Mouse (Mus musculus): ENCODE results near the gene Lrrc4. TPM values are rescaled to one million over a fixed set of nuclear protein-coding genes. Genes with fewer than 3 reads are reported as not detected.

Lrrc4 gene
- polyA plus RNA-seq, 1 experiment from 2014 or later: 0.40 TPM

DNA sequence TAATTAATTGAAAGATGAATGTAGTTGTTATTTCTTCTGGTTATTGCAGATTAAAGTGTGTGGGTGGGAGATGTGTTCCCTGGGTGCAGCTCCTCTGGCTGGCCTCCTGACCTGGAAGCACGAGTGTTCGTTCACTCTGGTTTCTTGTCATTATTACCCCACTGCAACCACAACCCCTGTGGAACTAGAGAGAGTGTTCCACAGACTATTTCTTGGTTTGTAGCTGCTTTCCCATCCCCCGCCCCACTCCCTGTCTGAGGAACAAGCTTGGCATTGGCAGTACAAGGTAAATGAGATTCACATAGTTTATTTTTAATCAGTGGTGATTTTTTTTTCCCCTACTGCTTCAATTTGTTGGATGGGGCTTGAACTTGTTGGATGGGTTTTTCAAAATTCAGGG, 166.8 kb downstream of the Lrrc4 start:
- Histone ChIP-seq H3K4me3 (no peak overlapping the region), H3K4me1 (no peaks in the 10 kb centered on the region), H3K27me3 (replicated peaks) (no peaks in the 10 kb centered on the region), H3K27ac (replicated peaks) (no peak overlapping the region), H3K4me2 (no peak overlapping the region), H3K9ac (no peak overlapping the region), H3K9me3 (no peaks in the 10 kb centered on the region), H3K36me3 (peaks cover 18% of the 10 kb centered on the region)
- 89% methylated on average over 3 of the region's 3 CpGs for WGBS
- no peak for ATAC-seq (ENCODE audit: extremely low read depth, insufficient number of reproducible peaks, low FRiP score, low TSS enrichment)

GRCm38 (mm10) chr6:28663670-28664069, 167.9 kb downstream of the Lrrc4 start:
- H3K9ac ChIP-seq: no peak overlapping the region
- no peak overlapping the region for H3K4me3 ChIP-seq
- WGBS: 86% methylated on average over 5 of the region's 5 CpGs
- H3K4me2 ChIP-seq: no peak overlapping the region
- no peak for ATAC-seq (ENCODE audit: extremely low read depth, insufficient number of reproducible peaks, low FRiP score, low TSS enrichment)
- H3K36me3 ChIP-seq: peaks cover 8% of the 10 kb centered on the region
- no peak overlapping the region for H3K27ac ChIP-seq (replicated peaks)
- peaks cover 7% of the 10 kb centered on the region for H3K4me1 ChIP-seq
- no peaks in the 10 kb centered on the region for H3K27me3 ChIP-seq (replicated peaks)
- H3K9me3 ChIP-seq: no peaks in the 10 kb centered on the region

GRCm38 (mm10) chr6:28663004-28663403, 168.5 kb downstream of the Lrrc4 start:
- H3K4me2 ChIP-seq: no peak overlapping the region
- 87% methylated on average over 3 of the region's 3 CpGs for WGBS
- ATAC-seq (ENCODE audit: extremely low read depth, insufficient number of reproducible peaks, low FRiP score, low TSS enrichment): no peak

GRCm38 (mm10) chr6:28656511-28656910, 175.0 kb downstream of the Lrrc4 start:
- no peaks in the 10 kb centered on the region for H3K9me3 ChIP-seq
- no peak overlapping the region for H3K27ac ChIP-seq (replicated peaks)
- H3K36me3 ChIP-seq: peaks cover 12% of the 10 kb centered on the region
- H3K4me1 ChIP-seq: peaks cover 7% of the 10 kb centered on the region
- 85% methylated on average over 5 of the region's 5 CpGs for WGBS
- H3K27me3 ChIP-seq (replicated peaks): no peaks in the 10 kb centered on the region
- no peak overlapping the region for H3K4me2 ChIP-seq
- no peak for ATAC-seq (ENCODE audit: extremely low read depth, insufficient number of reproducible peaks, low FRiP score, low TSS enrichment)
- H3K4me3 ChIP-seq: no peak overlapping the region
- no peak overlapping the region for H3K9ac ChIP-seq

More at GRCm38 (mm10) chr6:28663004-28663403, 168.5 kb downstream of the Lrrc4 start:
- Histone ChIP-seq H3K9ac (no peak overlapping the region), H3K4me3 (no peak overlapping the region), H3K4me1 (peaks cover 7% of the 10 kb centered on the region), H3K27ac (replicated peaks) (no peak overlapping the region), H3K27me3 (replicated peaks) (no peaks in the 10 kb centered on the region), H3K9me3 (no peaks in the 10 kb centered on the region), H3K36me3 (peaks cover 5% of the 10 kb centered on the region; the same call in 1 of the 2 replicates)

DNA sequence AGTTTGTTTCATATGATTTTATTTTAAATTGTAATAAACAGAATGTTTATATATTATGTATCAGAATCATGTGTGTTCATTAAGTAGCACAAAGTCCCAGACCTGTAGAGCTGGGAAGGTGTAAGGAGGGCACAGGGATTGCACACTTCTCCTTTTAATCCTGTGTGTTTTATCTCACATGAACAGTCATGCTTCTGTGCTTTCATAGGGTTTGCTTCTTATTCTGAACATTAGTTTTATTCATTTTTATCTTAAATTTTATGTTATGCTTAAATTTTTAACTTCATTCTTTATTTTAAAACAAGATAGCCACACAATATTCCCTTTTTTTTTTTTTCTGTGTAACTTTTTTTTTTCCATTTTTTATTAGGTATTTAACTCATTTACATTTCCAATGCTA, 186.3 kb downstream of the Lrrc4 start:
- Histone ChIP-seq H3K27me3 (replicated peaks) (no peaks in the 10 kb centered on the region), H3K9ac (no peak overlapping the region), H3K27ac (replicated peaks) (no peak overlapping the region), H3K36me3 (0 out of 2 replicates have a peak, but pooled peaks cover 3% of the 10 kb centered on the region), H3K4me3 (no peak overlapping the region), H3K9me3 (no peaks in the 10 kb centered on the region), H3K4me2 (no peak overlapping the region), H3K4me1 (peaks cover 4% of the 10 kb centered on the region; the same call in 1 of the 2 replicates)
- ATAC-seq (ENCODE audit: extremely low read depth, insufficient number of reproducible peaks, low FRiP score, low TSS enrichment): no peak

DNA sequence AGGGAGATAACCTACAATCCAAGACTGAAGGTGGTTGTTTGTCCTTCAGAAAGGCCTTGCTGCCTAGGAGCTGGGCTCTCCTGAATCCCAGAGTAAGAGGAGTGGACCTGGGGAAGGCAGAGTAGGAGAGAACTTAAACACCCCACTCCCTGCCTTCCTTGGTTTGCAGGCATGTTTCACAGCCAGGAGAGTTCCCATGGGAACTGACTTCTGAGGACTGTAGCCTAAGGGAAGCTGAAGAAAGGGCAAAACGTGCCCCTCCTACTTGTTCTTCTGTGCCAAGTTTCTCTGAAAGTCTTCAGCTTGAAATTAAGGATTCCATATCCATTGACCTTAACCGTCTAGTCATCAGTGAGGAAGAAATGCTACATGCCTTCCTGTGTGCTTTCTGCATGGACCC, 188.6 kb downstream of the Lrrc4 start:
- Histone ChIP-seq H3K9ac (no peak overlapping the region), H3K4me1 (peaks cover 8% of the 10 kb centered on the region; the same call in 1 of the 2 replicates), H3K4me3 (no peak overlapping the region), H3K9me3 (no peaks in the 10 kb centered on the region), H3K27ac (replicated peaks) (no peak overlapping the region), H3K36me3 (0 out of 2 replicates have a peak, but pooled peaks cover 3% of the 10 kb centered on the region), H3K27me3 (replicated peaks) (no peaks in the 10 kb centered on the region), H3K4me2 (no peak overlapping the region)
- 49% methylated on average over 2 of the region's 2 CpGs for WGBS
- no peak for ATAC-seq (ENCODE audit: extremely low read depth, insufficient number of reproducible peaks, low FRiP score, low TSS enrichment)

GRCm38 (mm10) chr6:28640088-28640487, 191.5 kb downstream of the Lrrc4 start:
- no peak for ATAC-seq (ENCODE audit: extremely low read depth, insufficient number of reproducible peaks, low FRiP score, low TSS enrichment)
- 90% methylated on average over 5 of the region's 5 CpGs for WGBS
- Histone ChIP-seq H3K9me3 (no peaks in the 10 kb centered on the region), H3K27ac (replicated peaks) (no peak overlapping the region), H3K4me1 (peaks cover 33% of the 10 kb centered on the region), H3K36me3 (0 out of 2 replicates have a peak, but pooled peaks cover 3% of the 10 kb centered on the region), H3K9ac (no peak overlapping the region), H3K27me3 (replicated peaks) (no peaks in the 10 kb centered on the region), H3K4me2 (no peak overlapping the region), H3K4me3 (no peak overlapping the region)

- Histone ChIP-seq H3K27me3 (replicated peaks) (no peaks in the 10 kb centered on the region), H3K4me3 (no peak overlapping the region), H3K4me1 (peaks cover 56% of the 10 kb centered on the region), H3K36me3 (no peaks in the 10 kb centered on the region), H3K9me3 (no peaks in the 10 kb centered on the region), H3K4me2 (no peak overlapping the region), H3K27ac (replicated peaks) (no peak overlapping the region), H3K9ac (no peak overlapping the region)
- WGBS: 62% methylated on average over 6 of the region's 6 CpGs
- no peak for ATAC-seq (ENCODE audit: extremely low read depth, insufficient number of reproducible peaks, low FRiP score, low TSS enrichment)
These were observed 195.8 kb downstream of the Lrrc4 start for GRCm38 (mm10) chr6:28635531-28636348.

DNA sequence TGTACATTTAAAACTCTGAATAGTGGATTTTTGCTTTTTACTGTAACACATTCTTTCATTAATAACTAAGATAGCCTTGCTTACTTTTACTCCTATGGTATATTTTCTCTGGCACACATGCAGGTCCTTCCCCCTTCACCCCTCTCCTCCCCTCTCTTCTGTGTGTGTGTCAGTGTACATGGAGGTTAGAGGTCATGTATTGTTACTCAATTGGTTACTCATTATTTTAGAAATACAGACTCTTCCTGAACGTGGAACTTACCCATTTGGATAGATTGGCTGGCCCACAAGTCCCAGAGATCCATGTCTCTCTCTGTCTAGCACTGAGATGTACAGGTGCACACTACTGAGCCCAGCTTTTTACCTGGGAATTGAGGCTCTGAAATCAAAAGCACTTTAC, 196.5 kb downstream of the Lrrc4 start:
- no peaks in the 10 kb centered on the region for H3K9me3 ChIP-seq
- H3K36me3 ChIP-seq: no peaks in the 10 kb centered on the region
- WGBS: 66% methylated on average over 1 of the region's 1 CpGs
- peaks cover 56% of the 10 kb centered on the region for H3K4me1 ChIP-seq
- H3K4me3 ChIP-seq: no peak overlapping the region
- H3K4me2 ChIP-seq: no peak overlapping the region
- H3K27me3 ChIP-seq (replicated peaks): no peaks in the 10 kb centered on the region
- ATAC-seq (ENCODE audit: extremely low read depth, insufficient number of reproducible peaks, low FRiP score, low TSS enrichment): no peak
- H3K27ac ChIP-seq (replicated peaks): no peak overlapping the region
- H3K9ac ChIP-seq: no peak overlapping the region

- no peaks in the 10 kb centered on the region for H3K27me3 ChIP-seq (replicated peaks)
- ATAC-seq (ENCODE audit: extremely low read depth, insufficient number of reproducible peaks, low FRiP score, low TSS enrichment): no peak
- no peak overlapping the region for H3K4me3 ChIP-seq
- peaks cover 60% of the 10 kb centered on the region for H3K4me1 ChIP-seq
- H3K4me2 ChIP-seq: no peak overlapping the region
- WGBS: 58% methylated on average over 3 of the region's 3 CpGs
- H3K9ac ChIP-seq: no peak overlapping the region
- no peaks in the 10 kb centered on the region for H3K36me3 ChIP-seq
- peak overlapping the region; percentile 66; the same call in 1 of the 2 replicates for H3K27ac ChIP-seq (replicated peaks)
- H3K9me3 ChIP-seq: no peaks in the 10 kb centered on the region
These were observed 197.9 kb downstream of the Lrrc4 start for GRCm38 (mm10) chr6:28633656-28634055.

DNA sequence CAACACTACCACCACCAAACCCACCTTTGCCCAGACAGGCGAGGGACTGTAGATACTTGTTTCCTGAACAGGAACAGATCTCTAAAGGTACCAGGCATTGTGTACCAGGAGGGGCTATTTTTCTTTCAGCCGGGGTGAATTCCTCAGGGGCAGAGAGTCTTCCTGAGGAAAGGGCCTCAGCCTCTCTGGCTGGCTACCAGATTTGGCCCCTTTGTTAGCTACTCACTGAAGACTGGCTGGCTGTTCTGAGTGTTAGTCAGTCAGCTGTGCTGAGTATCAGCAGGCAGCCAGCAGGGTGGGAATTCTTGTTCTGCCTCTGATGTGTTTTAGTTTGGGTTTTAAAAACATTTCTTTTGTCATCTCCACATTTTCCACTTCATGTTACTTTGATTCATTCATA, 198.4 kb downstream of the Lrrc4 start:
- Histone ChIP-seq H3K27me3 (replicated peaks) (no peaks in the 10 kb centered on the region), H3K9me3 (no peaks in the 10 kb centered on the region), H3K36me3 (no peaks in the 10 kb centered on the region), H3K4me1 (peaks cover 61% of the 10 kb centered on the region), H3K4me2 (no peak overlapping the region), H3K4me3 (no peak overlapping the region), H3K27ac (replicated peaks) (peak overlapping the region; percentile 66), H3K9ac (peak overlapping the region; percentile 24; the same call in 1 of the 2 replicates)
- 29% methylated on average over 2 of the region's 2 CpGs for WGBS
- ATAC-seq (ENCODE audit: extremely low read depth, insufficient number of reproducible peaks, low FRiP score, low TSS enrichment): no peak

GRCm38 (mm10) chr6:28630926-28631325, 200.6 kb downstream of the Lrrc4 start:
- no peak overlapping the region for H3K4me2 ChIP-seq
- H3K27me3 ChIP-seq (replicated peaks): no peaks in the 10 kb centered on the region
- H3K9me3 ChIP-seq: no peaks in the 10 kb centered on the region
- no peak overlapping the region for H3K27ac ChIP-seq (replicated peaks)
- no peak for ATAC-seq (ENCODE audit: extremely low read depth, insufficient number of reproducible peaks, low FRiP score, low TSS enrichment)
- H3K36me3 ChIP-seq: peaks cover 8% of the 10 kb centered on the region
- peaks cover 44% of the 10 kb centered on the region for H3K4me1 ChIP-seq
- 79% methylated on average over 2 of the region's 2 CpGs for WGBS
- H3K9ac ChIP-seq: no peak overlapping the region
- no peak overlapping the region for H3K4me3 ChIP-seq
